Mouse (Mus musculus): ENCODE results near the gene Ikzf2. TPM values are rescaled to one million over a fixed set of nuclear protein-coding genes. Genes with fewer than 3 reads are reported as not detected.

The Ikzf2 gene
- polyA plus RNA-seq, 1 experiment from 2014 or later = 4.8 TPM

- WGBS = 92% methylated on average over 6 of the region's 6 CpGs
- Histone ChIP-seq H3K4me1 (ENCODE audit: control insufficient read depth, insufficient read depth, low read length) (no peaks in the 10 kb centered on the region), H3K9ac (replicated peaks; ENCODE audit: low read depth, low read length) (no peak overlapping the region)
These were observed 143.1 kb downstream of the Ikzf2 start for GRCm38 (mm10) chr1:69543774-69544597.

GRCm38 (mm10) chr1:69542546-69542945, 144.5 kb downstream of the Ikzf2 start:
- no peaks in the 10 kb centered on the region for H3K27me3 ChIP-seq (ENCODE audit: control insufficient read depth, insufficient read depth, low read length)
- 87% methylated on average over 3 of the region's 3 CpGs for WGBS
- ATAC-seq (ENCODE audit: low read depth) = no peak

More at GRCm38 (mm10) chr1:69543774-69544597, 143.1 kb downstream of the Ikzf2 start:
- H3K9me3 ChIP-seq (ENCODE audit: control insufficient read depth, low read length) = no peaks in the 10 kb centered on the region
- no peak overlapping the region for H3K27ac ChIP-seq (ENCODE audit: low read depth, low read length)
- no peak overlapping the region for H3K4me3 ChIP-seq (ENCODE audit: low read depth, low read length)
- no peak for ATAC-seq (ENCODE audit: low read depth)
- no peak overlapping the region for H3K4me2 ChIP-seq (ENCODE audit: low read depth, low read length)
- no peaks in the 10 kb centered on the region for H3K27me3 ChIP-seq (ENCODE audit: control insufficient read depth, insufficient read depth, low read length)
- no peaks in the 10 kb centered on the region for H3K36me3 ChIP-seq (ENCODE audit: control insufficient read depth, insufficient read depth, low read length)

GRCm38 (mm10) chr1:69538663-69539062, 148.4 kb downstream of the Ikzf2 start:
- Histone ChIP-seq H3K9ac (replicated peaks; ENCODE audit: low read depth, low read length) (no peak overlapping the region), H3K4me1 (ENCODE audit: control insufficient read depth, insufficient read depth, low read length) (no peaks in the 10 kb centered on the region), H3K27ac (ENCODE audit: low read depth, low read length) (no peak overlapping the region), H3K27me3 (ENCODE audit: control insufficient read depth, insufficient read depth, low read length) (no peaks in the 10 kb centered on the region), H3K4me3 (ENCODE audit: low read depth, low read length) (no peak overlapping the region), H3K9me3 (ENCODE audit: control insufficient read depth, low read length) (no peaks in the 10 kb centered on the region), H3K36me3 (ENCODE audit: control insufficient read depth, insufficient read depth, low read length) (no peaks in the 10 kb centered on the region), H3K4me2 (ENCODE audit: low read depth, low read length) (no peak overlapping the region)
- WGBS = 26% methylated on average over 7 of the region's 7 CpGs
- ATAC-seq (ENCODE audit: low read depth) = no peak

More at GRCm38 (mm10) chr1:69542546-69542945, 144.5 kb downstream of the Ikzf2 start:
- Histone ChIP-seq H3K36me3 (ENCODE audit: control insufficient read depth, insufficient read depth, low read length) (no peaks in the 10 kb centered on the region), H3K27ac (ENCODE audit: low read depth, low read length) (no peak overlapping the region), H3K4me1 (ENCODE audit: control insufficient read depth, insufficient read depth, low read length) (no peaks in the 10 kb centered on the region), H3K4me3 (ENCODE audit: low read depth, low read length) (no peak overlapping the region), H3K9me3 (ENCODE audit: control insufficient read depth, low read length) (no peaks in the 10 kb centered on the region), H3K4me2 (ENCODE audit: low read depth, low read length) (no peak overlapping the region), H3K9ac (replicated peaks; ENCODE audit: low read depth, low read length) (no peak overlapping the region)

- Histone ChIP-seq H3K36me3 (ENCODE audit: control insufficient read depth, insufficient read depth, low read length) (no peaks in the 10 kb centered on the region), H3K27me3 (ENCODE audit: control insufficient read depth, insufficient read depth, low read length) (no peaks in the 10 kb centered on the region), H3K4me3 (ENCODE audit: low read depth, low read length) (no peak overlapping the region), H3K9ac (replicated peaks; ENCODE audit: low read depth, low read length) (no peak overlapping the region), H3K4me2 (ENCODE audit: low read depth, low read length) (no peak overlapping the region), H3K9me3 (ENCODE audit: control insufficient read depth, low read length) (no peaks in the 10 kb centered on the region), H3K4me1 (ENCODE audit: control insufficient read depth, insufficient read depth, low read length) (no peaks in the 10 kb centered on the region), H3K27ac (ENCODE audit: low read depth, low read length) (no peak overlapping the region)
- WGBS = 49% methylated on average over 3 of the region's 3 CpGs
- ATAC-seq (ENCODE audit: low read depth) = no peak
These were observed 149.4 kb downstream of the Ikzf2 start for GRCm38 (mm10) chr1:69537619-69538018.

DNA sequence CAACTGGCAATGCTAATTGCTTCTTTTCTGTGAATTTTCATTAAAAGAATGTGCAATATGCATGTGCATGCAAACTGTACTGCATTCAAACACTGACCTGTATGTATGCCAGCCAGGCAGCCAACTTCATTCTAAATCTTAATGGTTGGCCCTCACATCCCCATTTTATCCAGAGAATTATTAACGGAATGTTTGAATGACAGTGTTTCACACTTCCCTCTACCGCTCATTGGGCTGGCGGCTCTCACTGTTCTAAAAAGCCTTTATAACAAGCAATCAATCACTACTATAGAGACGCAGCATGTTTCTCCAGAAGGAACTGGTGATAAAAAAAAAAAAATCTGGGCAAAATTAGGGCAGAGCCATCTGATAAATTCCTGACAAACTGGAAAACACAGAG, 151.5 kb downstream of the Ikzf2 start:
- Histone ChIP-seq H3K9me3 (ENCODE audit: control insufficient read depth, low read length) (no peaks in the 10 kb centered on the region), H3K4me1 (ENCODE audit: control insufficient read depth, insufficient read depth, low read length) (no peaks in the 10 kb centered on the region), H3K9ac (replicated peaks; ENCODE audit: low read depth, low read length) (no peak overlapping the region), H3K4me3 (ENCODE audit: low read depth, low read length) (no peak overlapping the region), H3K36me3 (ENCODE audit: control insufficient read depth, insufficient read depth, low read length) (no peaks in the 10 kb centered on the region), H3K27me3 (ENCODE audit: control insufficient read depth, insufficient read depth, low read length) (no peaks in the 10 kb centered on the region), H3K27ac (ENCODE audit: low read depth, low read length) (no peak overlapping the region), H3K4me2 (ENCODE audit: low read depth, low read length) (no peak overlapping the region)
- no peak for ATAC-seq (ENCODE audit: low read depth)
- WGBS = 33% methylated on average over 4 of the region's 4 CpGs

DNA sequence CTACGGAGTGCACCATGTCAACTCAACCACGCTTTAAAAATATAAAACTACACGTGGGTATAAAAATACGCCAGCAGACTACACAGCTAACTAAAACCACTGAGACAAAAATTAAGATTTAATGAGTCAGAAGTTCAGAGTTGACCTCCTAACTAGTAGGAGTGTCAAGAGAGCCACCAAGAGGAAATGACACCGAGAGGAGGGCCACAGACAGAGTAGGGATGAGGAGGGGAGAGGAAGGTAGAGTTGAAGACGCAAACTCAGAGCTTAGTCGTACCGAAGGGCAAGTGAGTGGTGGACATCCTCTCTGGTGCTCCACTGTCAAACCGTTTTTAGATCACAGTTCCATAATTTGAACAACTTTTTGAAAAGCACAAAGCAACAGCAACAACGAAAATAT, 154.0 kb downstream of the Ikzf2 start:
- H3K27ac ChIP-seq (ENCODE audit: low read depth, low read length) = no peak overlapping the region
- ATAC-seq (ENCODE audit: low read depth) = no peak
- no peak overlapping the region for H3K4me3 ChIP-seq (ENCODE audit: low read depth, low read length)
- no peaks in the 10 kb centered on the region for H3K27me3 ChIP-seq (ENCODE audit: control insufficient read depth, insufficient read depth, low read length)
- no peaks in the 10 kb centered on the region for H3K4me1 ChIP-seq (ENCODE audit: control insufficient read depth, insufficient read depth, low read length)
- H3K36me3 ChIP-seq (ENCODE audit: control insufficient read depth, insufficient read depth, low read length) = no peaks in the 10 kb centered on the region
- H3K4me2 ChIP-seq (ENCODE audit: low read depth, low read length) = no peak overlapping the region
- H3K9ac ChIP-seq (replicated peaks; ENCODE audit: low read depth, low read length) = no peak overlapping the region
- H3K9me3 ChIP-seq (ENCODE audit: control insufficient read depth, low read length) = no peaks in the 10 kb centered on the region
- WGBS = 94% methylated on average over 10 of the region's 10 CpGs

- no peak overlapping the region for H3K9ac ChIP-seq (replicated peaks; ENCODE audit: low read depth, low read length)
- H3K4me1 ChIP-seq (ENCODE audit: control insufficient read depth, insufficient read depth, low read length) = no peaks in the 10 kb centered on the region
- no peak overlapping the region for H3K4me3 ChIP-seq (ENCODE audit: low read depth, low read length)
- WGBS = 79% methylated on average over 4 of the region's 4 CpGs
- H3K36me3 ChIP-seq (ENCODE audit: control insufficient read depth, insufficient read depth, low read length) = no peaks in the 10 kb centered on the region
- ATAC-seq (ENCODE audit: low read depth) = no peak
- no peak overlapping the region for H3K4me2 ChIP-seq (ENCODE audit: low read depth, low read length)
- H3K27me3 ChIP-seq (ENCODE audit: control insufficient read depth, insufficient read depth, low read length) = no peaks in the 10 kb centered on the region
- H3K9me3 ChIP-seq (ENCODE audit: control insufficient read depth, low read length) = no peaks in the 10 kb centered on the region
- no peak overlapping the region for H3K27ac ChIP-seq (ENCODE audit: low read depth, low read length)
These were observed 158.3 kb downstream of the Ikzf2 start for GRCm38 (mm10) chr1:69528696-69529095.

GRCm38 (mm10) chr1:69521656-69522055, 165.4 kb downstream of the Ikzf2 start:
- Histone ChIP-seq H3K9ac (replicated peaks; ENCODE audit: low read depth, low read length) (no peak overlapping the region), H3K27me3 (ENCODE audit: control insufficient read depth, insufficient read depth, low read length) (no peaks in the 10 kb centered on the region), H3K9me3 (ENCODE audit: control insufficient read depth, low read length) (no peaks in the 10 kb centered on the region), H3K27ac (ENCODE audit: low read depth, low read length) (no peak overlapping the region), H3K36me3 (ENCODE audit: control insufficient read depth, insufficient read depth, low read length) (no peaks in the 10 kb centered on the region), H3K4me3 (ENCODE audit: low read depth, low read length) (no peak overlapping the region), H3K4me2 (ENCODE audit: low read depth, low read length) (no peak overlapping the region), H3K4me1 (ENCODE audit: control insufficient read depth, insufficient read depth, low read length) (no peaks in the 10 kb centered on the region)
- WGBS = 98% methylated on average over 2 of the region's 2 CpGs
- ATAC-seq (ENCODE audit: low read depth) = no peak

DNA sequence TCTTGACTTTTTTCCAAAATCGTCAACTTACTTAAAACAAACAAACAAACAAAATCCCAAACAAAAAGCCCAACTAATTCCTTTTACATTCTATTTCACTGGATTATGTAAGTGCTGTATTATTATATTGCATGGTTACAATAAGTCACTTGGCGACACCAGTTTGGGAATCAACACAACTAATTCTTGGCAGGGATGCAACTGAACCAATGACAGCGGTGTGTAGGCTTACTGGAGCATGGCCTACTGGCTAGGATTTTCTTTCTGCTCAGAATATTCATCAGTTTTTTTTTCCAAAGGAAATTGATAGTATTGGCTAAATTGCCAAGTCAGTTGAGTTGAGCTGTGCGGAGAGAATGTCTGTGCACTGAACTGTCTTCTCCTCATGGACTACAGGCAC, 167.7 kb downstream of the Ikzf2 start:
- Histone ChIP-seq H3K9ac (replicated peaks; ENCODE audit: low read depth, low read length) (no peak overlapping the region), H3K36me3 (ENCODE audit: control insufficient read depth, insufficient read depth, low read length) (no peaks in the 10 kb centered on the region), H3K4me2 (ENCODE audit: low read depth, low read length) (no peak overlapping the region), H3K4me1 (ENCODE audit: control insufficient read depth, insufficient read depth, low read length) (no peaks in the 10 kb centered on the region), H3K9me3 (ENCODE audit: control insufficient read depth, low read length) (no peaks in the 10 kb centered on the region), H3K27ac (ENCODE audit: low read depth, low read length) (no peak overlapping the region), H3K4me3 (ENCODE audit: low read depth, low read length) (no peak overlapping the region), H3K27me3 (ENCODE audit: control insufficient read depth, insufficient read depth, low read length) (no peaks in the 10 kb centered on the region)
- 96% methylated on average over 4 of the region's 4 CpGs for WGBS
- no peak for ATAC-seq (ENCODE audit: low read depth)

Data from neural tube, embryonic 14.5 days (tissue).